Mouse (Mus musculus): ENCODE measurements around the gene Mndal.

- TF ChIP-seq CTCF (IDR thresholded peaks at IDR 0.05; ENCODE audit: borderline replicate concordance, extremely low read depth, insufficient read depth, insufficient read length), result no peak
- TF ChIP-seq POLR2A (IDR thresholded peaks at IDR 0.05; ENCODE audit: borderline replicate concordance, extremely low read depth, insufficient read depth, insufficient read length, poor library complexity, severe bottlenecking), result no peak
Observed at GRCm38 (mm10) chr1:173973111-173973510, 30.8 kb upstream of the Mndal start.
